Mouse (Mus musculus) hindbrain, embryonic 13.5 days (tissue): ENCODE results near the gene Mrpl12. TPM values are rescaled to one million over a fixed set of nuclear protein-coding genes. Genes with fewer than 3 reads are reported as not detected.

ENCODE experiments used
- ATAC-seq: fragments of 200-750 bp; cut with Nextera tagmentation; 2 replicates; pipeline ENCODE4 v1.8.0; 2017; ENCODE audit warnings: moderate TSS enrichment; ENCODE audit not compliant: low FRiP score
- H3K27ac ChIP-seq: fragments of 300-500 bp; sonication (generic); 2 replicates; pipeline ENCODE4 v1.5.1; 2015; ENCODE audit warnings: inconsistent platforms, mild to moderate bottlenecking, moderate library complexity
- H3K27me3 ChIP-seq: fragments of 300-500 bp; sonication (generic); 2 replicates; pipeline ENCODE4 v1.6.1; 2015; ENCODE audit warnings: mild to moderate bottlenecking, inconsistent platforms
- H3K36me3 ChIP-seq: fragments of 300-500 bp; sonication (generic); 2 replicates; pipeline ENCODE4 v1.6.1; 2015; ENCODE audit warnings: mild to moderate bottlenecking, inconsistent platforms
- H3K4me1 ChIP-seq: fragments of 300-500 bp; sonication (generic); replicated peaks from 2 replicates; pipeline ENCODE4 v1.6.1; 2015; ENCODE audit warnings: inconsistent platforms
- H3K4me2 ChIP-seq: fragments of 300-500 bp; sonication (generic); 2 replicates; pipeline ENCODE4 v1.6.1; 2015; ENCODE audit warnings: inconsistent platforms, mild to moderate bottlenecking, moderate library complexity
- H3K4me3 ChIP-seq: fragments of 300-500 bp; sonication (generic); 2 replicates; pipeline ENCODE4 v1.5.1; 2015; ENCODE audit warnings: mild to moderate bottlenecking, inconsistent platforms
- H3K9ac ChIP-seq: fragments of 300-500 bp; sonication (generic); 2 replicates; pipeline ENCODE4 v1.6.1; 2015; ENCODE audit warnings: mild to moderate bottlenecking, inconsistent platforms
- H3K9me3 ChIP-seq: fragments of 300-500 bp; sonication (generic); 2 replicates; pipeline ENCODE4 v1.6.1; 2016; ENCODE audit warnings: inconsistent platforms
- WGBS: fragments of 180-500 bp; shearing (Covaris S2); methylation state at CpG from one replicate; pipeline ENCODE4 v1.1.7; 2015; 5-methylcytosine and 5-hydroxymethylcytosine counted together
- polyA plus RNA-seq: library from polyadenylated mRNA; unstranded; fragments of >200 nt; fragmentation: Nextera tagmentation; extraction: Ambion mirVana; gene quantifications from 2 replicates; pipeline ENCODE4 v1.2.1, GENCODE M21; 2015

Gene Mrpl12
- polyA plus RNA-seq, 1 experiment from 2014 or later: 108 TPM

DNA sequence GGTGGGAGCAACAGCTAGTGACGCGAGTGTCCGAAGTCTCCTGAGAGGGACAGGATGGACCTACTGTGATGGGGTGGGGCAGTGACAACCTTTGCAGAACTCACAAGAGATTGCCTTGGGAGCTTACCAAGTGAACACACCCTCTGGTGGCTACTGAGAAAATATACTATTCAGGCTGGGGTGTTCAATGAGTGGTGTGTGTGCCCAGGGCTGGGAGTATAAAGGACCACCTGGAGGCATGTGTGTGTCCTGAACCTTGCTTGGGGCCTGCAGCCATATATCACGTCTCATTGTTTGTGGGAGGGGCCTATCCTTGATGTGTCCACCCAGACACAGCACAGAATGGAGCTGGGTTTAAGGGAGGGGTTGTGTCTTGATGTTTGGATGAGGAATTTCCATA lies 4.1 kb downstream of the Mrpl12 start:
- H3K4me2 ChIP-seq: no peak overlapping the region
- no peaks in the 10 kb centered on the region for H3K27me3 ChIP-seq
- 79% methylated on average over 4 of the region's 4 CpGs for WGBS
- H3K9me3 ChIP-seq: no peaks in the 10 kb centered on the region
- no peak for ATAC-seq
- peaks cover 38% of the 10 kb centered on the region for H3K36me3 ChIP-seq
- H3K4me1 ChIP-seq: peaks cover 57% of the 10 kb centered on the region
- no peak overlapping the region for H3K4me3 ChIP-seq
- H3K9ac ChIP-seq: no peak overlapping the region
- no peak overlapping the region for H3K27ac ChIP-seq

DNA sequence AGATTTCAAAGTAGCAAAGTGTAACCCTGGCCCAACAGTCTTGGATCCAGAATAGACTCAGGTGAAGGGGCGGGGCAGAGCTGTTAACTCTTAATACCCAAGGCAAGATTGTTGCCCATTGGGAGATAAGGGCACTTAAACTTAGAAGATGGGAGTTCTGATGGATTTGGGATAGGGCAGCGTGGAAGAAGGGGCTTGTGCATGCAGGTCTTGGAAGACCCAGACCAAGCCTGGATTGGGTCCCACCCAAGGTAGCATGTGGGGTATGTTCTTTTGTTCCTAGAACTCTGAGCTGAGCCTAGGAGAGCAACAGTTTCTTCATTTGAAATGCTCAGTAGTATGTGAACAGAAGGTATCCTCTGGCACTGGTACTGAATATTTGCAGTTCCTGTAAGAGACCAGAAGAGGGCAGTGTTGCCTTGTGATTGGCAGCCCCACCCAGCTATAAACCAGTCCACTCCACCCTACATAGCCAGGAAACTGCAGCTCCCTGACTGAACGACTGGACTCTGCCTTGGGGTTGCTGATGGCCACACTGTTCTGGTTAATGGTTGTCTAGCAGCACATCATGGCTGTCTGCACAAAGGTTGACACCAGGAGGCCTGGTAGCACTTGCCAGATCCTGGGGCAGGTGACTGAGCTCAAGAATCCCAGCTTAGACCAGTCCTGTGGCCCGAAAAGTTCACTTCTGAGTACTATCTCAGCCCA lies 4.8 kb downstream of the Mrpl12 start:
- Histone ChIP-seq H3K4me2 (no peak overlapping the region), H3K27ac (peak overlapping the region; percentile 20; the same call in 1 of the 2 replicates), H3K9me3 (no peaks in the 10 kb centered on the region), H3K9ac (no peak overlapping the region), H3K4me3 (no peak overlapping the region; the same call in 1 of the 2 replicates), H3K4me1 (peaks cover 58% of the 10 kb centered on the region), H3K27me3 (no peaks in the 10 kb centered on the region), H3K36me3 (peaks cover 38% of the 10 kb centered on the region)
- peak; percentile 6; the same call in 1 of the 2 replicates for ATAC-seq
- WGBS: 61% methylated on average over 4 of the region's 4 CpGs

DNA sequence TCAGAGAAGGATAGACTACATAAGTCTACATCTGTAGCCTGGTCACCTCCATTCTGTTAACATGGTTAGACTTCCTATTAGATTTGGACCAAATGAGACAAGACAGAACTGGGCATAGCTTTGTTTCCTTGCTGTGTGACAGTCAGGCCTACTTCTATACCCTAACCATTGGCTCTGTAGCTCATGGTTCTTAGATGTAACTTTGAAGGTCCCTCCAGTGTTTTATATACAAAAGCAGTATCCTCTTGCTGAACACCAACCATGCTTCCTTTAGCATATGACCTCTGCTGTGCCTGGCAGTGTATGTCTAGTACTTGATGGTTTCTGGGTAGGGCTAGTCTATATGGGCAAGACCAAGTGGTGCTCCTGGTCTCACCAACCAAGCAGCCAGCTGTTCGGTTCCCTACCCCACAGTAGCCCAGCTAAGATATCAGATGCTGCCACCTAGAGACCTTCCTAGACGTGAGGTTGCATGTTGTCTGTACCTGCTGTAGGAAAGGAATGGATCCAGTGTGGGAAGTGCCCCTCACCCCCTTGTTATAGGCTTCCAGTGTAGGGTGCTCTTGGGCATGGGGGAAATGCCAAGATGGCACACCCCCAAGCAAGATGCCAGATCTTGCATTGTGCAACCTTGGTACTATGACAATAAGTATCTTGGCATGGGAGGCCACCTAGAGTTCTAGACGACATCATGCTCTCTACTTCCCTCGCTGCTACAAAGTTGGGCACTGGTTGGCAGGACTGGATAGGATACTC lies 6.1 kb downstream of the Mrpl12 start:
- no peaks in the 10 kb centered on the region for H3K27me3 ChIP-seq
- peak overlapping the region; percentile 89 for H3K27ac ChIP-seq
- H3K9me3 ChIP-seq: no peaks in the 10 kb centered on the region
- H3K4me3 ChIP-seq: no peak overlapping the region
- ATAC-seq: no peak
- H3K4me2 ChIP-seq: peak overlapping the region; percentile 97
- peaks cover 52% of the 10 kb centered on the region for H3K4me1 ChIP-seq
- no peak overlapping the region; the same call in 1 of the 2 replicates for H3K9ac ChIP-seq
- WGBS: 29% methylated on average over 4 of the region's 4 CpGs
- peaks cover 51% of the 10 kb centered on the region for H3K36me3 ChIP-seq

DNA sequence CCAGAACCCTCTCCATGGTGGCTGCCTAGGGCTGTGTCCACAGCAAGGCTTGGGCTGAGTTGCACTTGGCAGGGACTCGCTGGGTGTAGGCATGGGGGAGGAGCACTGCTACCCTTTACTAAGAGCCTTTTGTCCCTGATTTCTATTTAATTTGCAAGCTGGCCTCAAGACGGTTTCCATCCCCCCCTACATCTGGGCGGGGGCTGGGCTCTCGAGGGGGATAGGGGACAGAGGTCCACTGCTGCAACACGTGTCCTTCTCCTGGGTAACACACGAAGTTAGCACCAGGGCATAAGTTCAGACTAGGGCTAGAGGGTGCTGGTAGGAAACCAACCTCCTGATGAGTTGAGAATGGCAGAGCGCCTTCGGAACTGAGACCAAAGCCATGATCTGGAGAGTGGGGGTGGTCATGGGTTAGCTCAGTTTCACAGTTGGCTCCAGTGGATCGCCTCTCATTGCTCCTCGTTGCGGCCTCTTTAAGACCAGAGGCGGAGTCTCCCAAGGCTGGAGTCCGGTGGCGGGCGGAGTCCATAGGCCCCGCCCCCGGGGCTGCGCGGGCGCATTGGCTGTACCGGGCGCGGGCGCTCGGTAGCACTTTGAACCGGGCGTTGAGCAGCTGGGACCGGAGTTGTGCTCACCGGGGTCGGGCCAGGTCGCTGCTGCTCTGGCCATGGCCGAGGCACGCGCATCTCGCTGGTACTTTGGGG lies 7.1 kb downstream of the Mrpl12 start, which contains the start of gene Slc25a10:
TSS of gene Slc25a10 (plus strand) at position 524 of the 707 bp plus-strand sequence.
- WGBS: under 1% methylated on average over 35 of the region's 35 CpGs
- peaks cover 46% of the 10 kb centered on the region for H3K4me1 ChIP-seq
- H3K27me3 ChIP-seq: no peaks in the 10 kb centered on the region
- H3K9ac ChIP-seq: peak within 1 kb of the TSS; percentile 94
- H3K36me3 ChIP-seq: peaks cover 55% of the 10 kb centered on the region
- peak within 1 kb of the TSS; percentile 93 for H3K4me3 ChIP-seq
- peak within 1 kb of the TSS; percentile 89 for H3K27ac ChIP-seq
- peak within 1 kb of the TSS; percentile 97 for H3K4me2 ChIP-seq
- peak; percentile 86 for ATAC-seq
- no peaks in the 10 kb centered on the region for H3K9me3 ChIP-seq

DNA sequence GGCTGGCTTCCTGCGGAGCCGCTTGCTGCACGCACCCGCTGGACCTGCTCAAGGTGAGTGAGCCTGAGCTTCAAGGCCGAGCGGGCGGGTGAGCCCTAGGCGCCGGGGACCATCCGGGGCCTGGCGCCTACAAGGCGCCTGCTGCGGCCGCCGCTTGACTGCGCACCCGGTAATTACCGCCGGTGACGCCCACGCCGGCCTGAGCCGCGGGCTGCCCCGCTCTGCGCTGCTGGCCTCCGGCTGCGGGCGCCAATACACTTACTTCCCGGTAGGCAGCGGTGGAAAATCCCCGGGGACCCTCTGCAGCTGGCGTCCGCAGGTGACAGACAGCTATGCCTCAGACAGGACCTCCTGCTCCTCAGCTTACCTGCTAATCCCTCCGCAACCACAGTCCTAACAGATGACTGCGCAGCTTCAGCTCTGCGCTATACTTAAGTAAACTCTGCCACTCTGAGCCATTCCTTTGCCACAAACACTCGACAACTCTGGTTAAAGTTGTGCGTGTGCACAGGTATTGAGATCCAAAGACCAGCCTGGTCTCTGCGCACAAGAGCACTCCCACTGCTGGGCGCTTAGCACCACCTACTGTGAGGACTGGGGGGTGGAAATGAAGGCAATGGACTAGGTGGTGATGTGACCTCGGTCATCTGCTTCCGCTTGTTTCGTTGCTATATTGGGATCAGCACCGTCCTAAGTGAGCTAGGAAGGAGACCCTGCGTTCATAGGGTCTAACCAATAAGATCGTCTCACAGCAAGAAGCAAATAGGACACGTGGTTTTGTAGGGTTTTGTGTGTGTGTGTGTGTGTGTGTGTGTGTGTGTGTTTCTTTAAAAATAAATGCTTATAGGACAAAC lies 7.8 kb downstream of the Mrpl12 start:
- Histone ChIP-seq H3K4me3 (peak overlapping the region; percentile 93), H3K9ac (peak overlapping the region; percentile 94), H3K36me3 (peaks cover 55% of the 10 kb centered on the region), H3K9me3 (no peaks in the 10 kb centered on the region), H3K4me1 (peaks cover 43% of the 10 kb centered on the region), H3K4me2 (peak overlapping the region; percentile 97), H3K27ac (peak overlapping the region; percentile 89), H3K27me3 (no peaks in the 10 kb centered on the region)
- peak; percentile 57 for ATAC-seq
- WGBS: under 1% methylated on average over 47 of the region's 48 CpGs

DNA sequence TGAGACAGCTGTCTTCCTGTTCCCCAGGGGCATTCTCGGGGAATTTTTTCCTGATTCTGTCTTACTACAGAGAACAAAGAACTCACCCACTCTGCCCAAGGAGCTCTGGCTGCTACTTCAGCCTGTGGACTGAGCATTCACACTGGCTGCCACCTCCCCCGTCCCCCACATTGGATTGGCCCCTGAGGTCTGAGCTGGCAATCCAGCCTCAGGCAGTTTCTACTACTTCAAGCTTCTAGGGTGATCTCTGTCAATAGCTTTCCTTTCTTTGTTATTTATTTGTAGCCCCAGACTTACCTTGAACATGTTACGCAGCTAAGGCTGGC lies 8.4 kb downstream of the Mrpl12 start:
- Histone ChIP-seq H3K4me3 (peak overlapping the region; percentile 93), H3K4me1 (peaks cover 43% of the 10 kb centered on the region), H3K4me2 (peak overlapping the region; percentile 97), H3K9me3 (no peaks in the 10 kb centered on the region), H3K27me3 (no peaks in the 10 kb centered on the region), H3K27ac (peak overlapping the region; percentile 89), H3K9ac (peak overlapping the region; percentile 94), H3K36me3 (peaks cover 55% of the 10 kb centered on the region)
- 26% methylated on average over 3 of the region's 3 CpGs for WGBS
- ATAC-seq: no peak

DNA sequence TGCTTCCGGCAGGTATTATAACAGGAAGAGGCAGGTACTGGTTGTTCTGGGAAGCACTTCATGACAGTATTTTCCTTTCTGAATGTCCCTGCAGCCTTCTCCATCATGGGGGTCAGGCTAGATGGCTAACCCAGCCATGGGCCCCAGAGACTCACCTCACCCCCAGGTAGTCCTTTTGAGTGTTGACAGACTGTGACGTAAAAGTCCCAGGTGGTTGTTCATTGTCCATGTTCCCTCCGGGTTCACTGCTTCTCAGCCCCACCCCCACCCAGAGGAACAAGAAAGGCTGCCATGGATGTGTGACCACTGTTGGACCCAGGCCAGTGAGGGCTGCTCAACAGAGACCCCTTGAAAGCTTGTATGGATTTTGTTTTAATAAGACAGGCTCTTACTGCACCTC lies 8.9 kb downstream of the Mrpl12 start:
- H3K4me1 ChIP-seq: peaks cover 43% of the 10 kb centered on the region
- H3K9me3 ChIP-seq: no peaks in the 10 kb centered on the region
- peak overlapping the region; percentile 94 for H3K9ac ChIP-seq
- H3K36me3 ChIP-seq: peaks cover 55% of the 10 kb centered on the region
- no peak for ATAC-seq
- WGBS: 56% methylated on average over 3 of the region's 3 CpGs
- H3K27ac ChIP-seq: peak overlapping the region; percentile 89
- peak overlapping the region; percentile 97 for H3K4me2 ChIP-seq
- peak overlapping the region; percentile 93 for H3K4me3 ChIP-seq
- no peaks in the 10 kb centered on the region for H3K27me3 ChIP-seq

DNA sequence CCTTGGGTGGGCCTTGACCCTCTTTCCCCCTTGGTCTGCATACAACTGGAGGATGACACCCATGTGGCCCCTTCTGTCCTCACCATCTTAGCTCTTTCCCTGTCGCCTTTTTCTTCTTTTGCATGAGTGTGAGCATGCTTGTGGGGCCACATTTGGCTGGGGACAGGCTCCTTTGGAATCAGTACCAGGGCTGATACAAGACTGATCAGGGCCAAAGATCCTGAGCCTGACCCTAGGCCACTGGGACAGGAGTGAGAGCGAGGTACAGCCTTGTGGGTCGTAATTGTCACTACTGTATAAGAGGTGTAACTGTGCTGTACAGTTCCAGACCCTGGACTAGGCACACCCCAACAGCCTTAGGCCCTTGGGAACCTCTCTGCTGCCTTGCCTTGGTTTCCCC lies 9.5 kb downstream of the Mrpl12 start:
- H3K4me1 ChIP-seq: peaks cover 43% of the 10 kb centered on the region
- H3K4me2 ChIP-seq: peak overlapping the region; percentile 97
- H3K27me3 ChIP-seq: no peaks in the 10 kb centered on the region
- no peak overlapping the region for H3K27ac ChIP-seq
- H3K9ac ChIP-seq: peak overlapping the region; percentile 94
- no peak for ATAC-seq
- H3K4me3 ChIP-seq: peak overlapping the region; percentile 93; the same call in 1 of the 2 replicates
- WGBS: 90% methylated on average over 3 of the region's 3 CpGs
- no peaks in the 10 kb centered on the region for H3K9me3 ChIP-seq
- peaks cover 55% of the 10 kb centered on the region for H3K36me3 ChIP-seq

DNA sequence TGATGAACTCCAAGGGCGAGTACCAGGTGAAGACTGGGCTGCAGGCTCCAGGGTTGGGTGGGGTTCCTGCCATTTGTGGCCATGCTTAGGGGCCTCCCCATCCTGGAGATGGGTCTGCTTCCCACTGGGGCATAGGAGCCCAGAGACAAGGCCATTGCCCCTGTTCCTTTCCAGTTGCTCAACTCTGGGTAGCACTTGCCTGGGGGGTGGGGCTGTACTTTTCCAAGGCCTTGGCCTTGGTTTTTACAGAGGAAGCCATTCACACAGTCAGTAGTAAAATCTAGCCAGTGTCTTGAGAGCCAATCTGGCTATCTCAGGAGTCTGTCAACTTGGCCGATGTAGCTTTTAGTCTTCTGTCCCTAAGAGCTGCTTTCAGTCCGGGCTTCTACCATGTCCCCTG lies 13.0 kb downstream of the Mrpl12 start:
- ATAC-seq: no peak
- Histone ChIP-seq H3K27ac (no peak overlapping the region), H3K4me2 (no peak overlapping the region), H3K4me1 (peaks cover 19% of the 10 kb centered on the region), H3K9ac (no peak overlapping the region), H3K27me3 (no peaks in the 10 kb centered on the region), H3K36me3 (peaks cover 56% of the 10 kb centered on the region), H3K4me3 (no peak overlapping the region), H3K9me3 (no peaks in the 10 kb centered on the region)
- 97% methylated on average over 3 of the region's 3 CpGs for WGBS

DNA sequence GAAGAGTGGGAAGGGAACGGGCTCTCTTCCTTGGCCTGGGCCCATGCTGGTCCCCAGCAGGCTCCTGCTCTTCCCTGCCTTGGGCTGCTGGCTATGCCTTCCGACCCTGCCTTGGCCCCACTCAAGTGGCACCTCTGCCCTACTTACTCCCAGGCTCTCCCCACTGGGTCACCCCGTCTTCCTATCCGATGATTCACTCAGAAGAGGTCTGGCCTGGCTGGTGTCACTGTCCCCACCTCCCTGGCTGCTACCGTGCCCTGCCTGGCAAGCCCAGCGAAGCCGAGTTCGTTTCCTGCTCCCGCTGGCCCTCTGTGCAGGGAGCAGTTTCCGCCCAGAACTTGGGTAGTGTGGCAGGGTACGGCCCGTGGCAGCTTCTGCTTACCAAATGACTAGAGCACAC lies 13.8 kb downstream of the Mrpl12 start:
- WGBS: 97% methylated on average over 12 of the region's 12 CpGs
- Histone ChIP-seq H3K4me2 (no peak overlapping the region), H3K4me1 (peaks cover 11% of the 10 kb centered on the region), H3K36me3 (peaks cover 56% of the 10 kb centered on the region), H3K27ac (no peak overlapping the region), H3K9ac (0 out of 2 replicates have a peak overlapping the region, but pooled peaks have one; percentile 13), H3K27me3 (no peaks in the 10 kb centered on the region), H3K4me3 (no peak overlapping the region), H3K9me3 (no peaks in the 10 kb centered on the region)
- ATAC-seq: no peak

DNA sequence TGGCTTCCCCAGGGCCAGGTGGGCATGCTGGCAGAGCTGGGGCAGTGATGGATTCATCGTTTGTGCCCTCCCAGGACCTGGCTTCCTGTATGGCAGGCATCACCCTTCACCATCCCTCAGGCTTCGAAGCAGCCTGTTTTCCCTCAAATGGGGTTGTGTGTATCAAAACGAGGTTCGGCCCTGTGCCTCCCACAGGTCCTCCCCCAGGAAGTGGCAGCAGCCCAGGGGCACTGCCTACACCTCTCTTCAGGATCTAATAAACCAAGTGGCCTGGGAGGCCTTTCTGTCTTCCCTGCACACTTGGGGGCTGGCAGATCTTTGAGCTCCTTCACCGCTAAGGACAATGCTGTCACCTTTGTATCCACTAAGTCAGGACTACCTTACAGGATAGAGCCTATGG lies 14.5 kb downstream of the Mrpl12 start:
- peaks cover 56% of the 10 kb centered on the region for H3K36me3 ChIP-seq
- no peak for ATAC-seq
- H3K27ac ChIP-seq: no peak overlapping the region
- no peaks in the 10 kb centered on the region for H3K9me3 ChIP-seq
- WGBS: 84% methylated on average over 5 of the region's 5 CpGs
- no peak overlapping the region for H3K4me3 ChIP-seq
- H3K27me3 ChIP-seq: no peaks in the 10 kb centered on the region
- peaks cover 4% of the 10 kb centered on the region for H3K4me1 ChIP-seq
- H3K4me2 ChIP-seq: no peak overlapping the region
- no peak overlapping the region for H3K9ac ChIP-seq
